Mouse (Mus musculus): Measurements from ENCODE around the gene Amz1.

Amz1 gene

DNA sequence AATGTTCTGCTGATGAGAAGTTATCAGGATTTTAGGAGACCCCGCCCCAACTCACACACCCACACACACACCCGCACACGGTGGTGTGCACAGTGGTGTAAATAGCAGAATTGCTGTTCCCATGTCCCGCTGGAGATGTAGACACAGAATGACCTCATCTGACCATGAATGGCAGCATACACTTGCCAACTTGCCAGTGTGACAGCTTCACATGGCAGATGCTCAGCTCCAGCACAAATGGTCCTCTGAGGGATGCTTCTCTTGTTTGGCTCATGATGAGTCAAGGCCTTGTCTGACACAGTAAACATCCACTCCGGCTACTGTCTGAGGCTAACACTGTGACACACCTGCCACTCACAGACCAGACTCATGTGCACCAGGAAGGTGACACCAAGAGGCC lies 44.4 kb downstream of the Amz1 start:
- no peak for DNase-seq

DNA sequence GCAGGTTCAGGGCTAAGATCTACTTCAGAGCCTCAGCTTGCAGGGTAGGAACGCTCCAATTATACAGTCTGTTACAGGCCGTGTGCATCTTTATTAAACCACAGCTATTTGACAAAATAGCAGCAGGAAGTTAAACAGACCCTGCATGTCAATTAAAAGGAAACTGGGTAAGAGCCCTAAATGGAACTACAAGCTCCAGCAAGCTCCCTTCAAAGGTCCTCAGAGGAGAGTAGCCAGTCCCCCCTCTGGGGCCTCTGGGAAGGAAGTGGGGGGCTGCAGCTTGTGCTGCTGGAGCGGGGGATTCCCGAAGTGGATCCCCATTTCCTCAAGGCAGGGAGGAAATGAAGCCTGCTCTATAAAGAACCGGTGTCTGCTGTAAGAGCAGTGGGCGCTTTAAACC lies 47.7 kb downstream of the Amz1 start:
- DNase-seq, result peak; percentile 38

DNA sequence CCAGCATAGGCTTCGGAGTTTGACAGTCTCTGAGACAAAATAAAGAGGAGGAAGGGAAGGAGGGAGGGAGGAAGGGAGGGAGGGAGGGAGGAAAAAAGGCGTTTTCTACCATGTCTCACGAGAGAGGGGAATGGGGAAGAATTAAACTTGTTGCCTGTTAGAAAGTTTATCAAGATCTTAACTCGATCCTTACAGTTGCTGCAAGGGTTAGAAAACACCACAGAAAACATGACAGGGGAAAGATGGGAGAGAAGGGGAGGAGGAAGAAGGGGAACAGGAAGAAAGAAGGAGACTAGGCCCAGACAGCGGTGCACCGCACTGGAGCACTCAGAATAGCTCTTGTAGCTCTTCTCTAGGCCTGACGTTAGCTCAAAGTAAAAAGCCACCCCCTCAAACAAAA lies 48.2 kb downstream of the Amz1 start:
- DNase-seq, result no peak

DNA sequence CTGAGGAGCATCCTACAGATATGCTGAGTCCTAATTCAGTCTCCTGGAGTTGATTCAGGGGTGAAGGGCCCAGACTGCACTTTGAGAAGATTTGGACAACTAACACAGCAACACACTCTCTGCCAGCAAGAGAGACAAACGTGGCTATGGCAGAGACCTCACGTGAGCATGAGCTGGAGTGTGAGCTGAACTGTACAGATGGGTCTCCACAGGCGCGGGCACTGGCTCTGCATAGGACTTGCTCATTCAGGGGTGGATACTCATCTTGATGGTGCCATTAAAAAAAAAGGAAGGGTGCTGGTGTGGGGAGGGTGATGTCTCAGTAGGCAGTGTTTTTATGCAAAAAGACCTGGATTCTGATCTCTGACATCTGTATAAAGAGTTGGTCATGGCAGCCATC lies 51.2 kb downstream of the Amz1 start:
- no peak for DNase-seq

DNA sequence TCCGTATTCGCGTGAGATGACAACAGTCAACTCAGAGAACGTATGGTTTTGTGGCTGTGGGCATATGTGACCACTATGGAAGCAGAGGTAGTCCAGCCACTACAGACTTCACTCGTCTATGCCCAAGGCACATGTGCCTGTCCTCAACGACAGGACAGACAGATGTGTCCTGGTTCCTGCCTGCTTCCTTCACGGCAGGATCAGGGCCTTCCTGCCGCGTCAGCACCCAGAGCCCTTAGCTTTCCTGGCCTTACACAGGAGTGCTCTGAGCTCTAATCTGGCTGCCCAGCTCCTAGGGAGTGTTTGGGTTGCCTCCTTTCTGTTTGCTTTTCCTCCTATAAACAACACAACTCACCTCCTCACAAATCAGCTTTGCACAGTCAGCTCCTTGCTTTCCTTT lies 53.0 kb downstream of the Amz1 start:
- DNase-seq, result peak; percentile 46

DNA sequence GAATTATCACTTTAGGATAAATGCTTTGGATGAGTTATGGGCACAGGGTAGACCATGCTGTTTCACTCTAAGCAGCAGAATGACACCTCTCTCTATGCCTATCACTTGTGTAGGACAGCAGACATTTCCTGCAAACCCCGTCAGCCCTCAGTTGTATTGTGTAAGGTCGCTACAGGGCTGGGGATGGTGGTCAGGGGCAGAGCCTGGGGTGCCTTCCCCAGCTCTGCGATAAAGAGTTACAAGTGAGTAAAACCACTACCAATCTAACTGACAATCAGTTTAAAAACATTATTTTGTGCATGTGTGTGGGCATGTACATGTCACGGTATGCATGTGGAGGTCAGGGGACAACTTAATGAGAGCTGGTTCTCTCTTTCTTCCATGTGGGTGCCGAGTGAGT lies 57.2 kb downstream of the Amz1 start:
- DNase-seq, result no peak

DNA sequence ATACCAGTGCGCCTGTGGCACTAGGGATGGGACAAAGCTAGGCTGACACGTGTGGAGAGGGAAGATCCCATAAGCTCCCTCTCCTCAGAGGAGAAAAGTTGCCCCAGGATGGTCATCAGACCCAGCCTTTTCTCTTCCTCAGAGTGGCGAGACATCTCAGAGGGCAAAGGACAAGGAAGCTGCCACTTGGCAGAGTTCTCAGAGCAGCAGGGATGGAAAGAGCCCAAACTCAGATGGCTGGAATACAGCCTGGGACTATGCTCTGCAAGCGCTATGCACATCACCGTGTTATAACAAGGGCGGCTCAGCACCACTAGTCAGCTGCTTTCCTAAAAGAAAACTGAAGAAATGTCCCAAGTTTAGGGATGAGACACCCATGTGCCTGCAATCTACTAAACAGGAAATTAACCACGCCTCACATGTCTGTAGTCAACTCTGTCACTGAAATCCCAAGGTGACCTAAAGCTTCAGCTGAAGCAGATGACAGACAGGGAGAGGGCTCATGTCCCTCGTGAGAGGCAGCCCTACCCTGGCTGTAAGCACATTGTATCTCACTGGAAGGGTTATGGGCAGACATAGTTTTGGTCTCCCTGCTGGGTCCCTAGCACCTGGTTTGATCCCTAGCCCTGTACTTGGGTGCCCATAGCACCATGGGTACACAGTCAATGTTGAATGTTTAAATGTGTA lies 58.1 kb downstream of the Amz1 start:
- DNase-seq, result no peak

DNA sequence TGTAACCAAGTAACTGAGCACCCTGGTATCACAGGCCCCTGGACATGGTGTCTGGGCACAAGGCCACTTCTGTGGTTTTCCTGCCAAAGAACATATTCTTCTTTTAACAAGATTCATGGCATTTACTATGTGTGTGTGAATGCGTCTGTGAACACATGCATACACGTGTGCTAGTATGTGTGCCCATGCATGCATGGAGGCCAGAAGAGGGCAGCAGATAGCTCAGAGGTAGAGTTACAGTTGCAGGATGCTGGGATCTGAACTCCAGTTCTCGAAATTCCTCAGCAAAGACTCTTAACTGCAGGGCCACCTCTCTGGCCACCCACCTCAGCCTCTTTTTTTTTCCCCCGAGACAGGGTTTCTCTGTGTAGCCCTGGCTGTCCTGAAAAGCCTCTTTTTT lies 59.6 kb downstream of the Amz1 start:
- DNase-seq, result no peak

DNA sequence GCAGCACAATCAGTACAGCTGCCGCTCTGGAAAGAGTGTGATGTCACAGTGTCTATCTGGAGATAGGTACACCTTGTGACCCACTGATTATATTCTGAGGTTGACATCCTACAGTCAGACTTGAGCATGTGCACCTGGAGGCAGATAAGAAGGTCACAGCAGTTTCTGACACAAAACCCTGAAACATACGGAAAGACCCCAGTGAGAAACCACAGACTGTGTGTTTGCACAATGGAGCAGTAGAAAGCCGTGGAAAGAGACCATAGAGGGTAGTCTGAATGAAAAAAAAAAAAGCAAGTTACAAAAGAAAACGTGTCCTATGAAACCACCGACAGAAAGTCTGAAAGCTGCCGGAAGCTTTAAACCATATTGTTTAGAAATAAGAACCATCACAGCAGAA lies 60.4 kb downstream of the Amz1 start:
- no peak for DNase-seq

DNA sequence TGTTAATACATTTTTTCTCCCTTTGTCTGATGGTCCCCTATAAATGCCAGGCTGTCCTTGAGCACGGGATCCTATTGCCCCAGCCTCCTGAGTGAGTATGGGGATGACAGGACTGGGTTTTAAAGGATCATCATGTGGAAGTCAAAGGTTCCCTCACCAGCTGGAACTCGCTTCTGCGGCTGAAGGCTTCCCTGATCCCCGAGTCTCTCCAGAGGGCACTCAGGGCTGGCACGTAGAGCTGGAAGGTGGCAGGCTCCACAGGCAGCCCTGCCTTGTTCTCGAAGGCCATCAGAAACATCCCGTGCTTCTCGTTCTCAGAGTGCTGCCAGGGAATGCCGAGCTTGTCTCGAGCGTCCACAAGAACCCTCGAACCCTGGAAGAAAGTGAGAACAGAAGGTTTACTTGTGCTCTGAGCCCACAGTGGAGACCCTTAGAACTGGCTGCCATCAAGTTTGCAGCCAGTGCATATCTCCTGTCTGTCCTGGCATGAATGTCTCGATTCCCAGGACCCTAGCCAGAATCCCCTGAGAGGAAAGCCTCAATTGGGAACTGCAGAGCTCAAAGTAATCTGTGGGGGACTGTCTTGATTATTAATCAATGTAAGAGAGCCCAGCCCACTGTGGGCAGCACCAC lies 61.4 kb downstream of the Amz1 start:
- no peak for DNase-seq

DNA sequence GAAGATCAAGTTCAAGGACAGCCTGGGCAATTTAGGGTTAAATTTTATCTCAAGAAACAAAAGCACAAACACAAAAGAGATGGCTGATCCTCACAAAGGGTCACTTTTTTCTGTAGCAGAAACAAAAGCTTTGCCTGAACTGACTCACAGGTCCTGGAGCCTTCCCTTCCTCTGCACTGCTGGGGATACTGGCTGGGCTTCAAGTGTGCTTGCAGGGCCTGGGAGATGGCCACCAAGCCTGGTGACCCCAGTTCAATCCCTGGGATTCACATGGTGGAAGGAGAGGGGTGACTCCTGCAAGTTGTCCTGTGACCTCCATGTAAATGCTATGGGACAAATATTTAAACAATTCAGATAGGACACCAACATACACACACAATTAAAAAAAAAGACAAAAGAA lies 65.6 kb downstream of the Amz1 start:
- DNase-seq, result no peak

DNA sequence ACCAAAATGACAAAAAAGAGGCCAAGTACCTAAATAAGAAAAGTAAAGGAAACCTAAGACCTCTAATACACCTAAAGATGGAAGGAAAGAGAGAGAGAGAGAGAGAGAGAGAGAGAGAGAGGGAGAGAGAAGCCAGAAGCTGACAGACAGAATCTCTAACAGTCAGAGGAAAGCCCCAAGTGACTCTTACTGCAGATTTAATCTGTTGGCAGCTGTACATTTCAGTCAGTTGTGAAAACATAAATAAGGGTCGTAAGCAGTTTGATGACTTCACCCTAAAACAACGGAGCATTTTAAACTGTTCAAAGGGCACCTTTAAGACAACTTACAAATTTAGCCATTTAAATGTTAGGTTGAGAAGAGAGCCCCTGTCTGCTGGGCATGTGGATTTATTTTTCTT lies 66.5 kb downstream of the Amz1 start:
- no peak for DNase-seq

DNA sequence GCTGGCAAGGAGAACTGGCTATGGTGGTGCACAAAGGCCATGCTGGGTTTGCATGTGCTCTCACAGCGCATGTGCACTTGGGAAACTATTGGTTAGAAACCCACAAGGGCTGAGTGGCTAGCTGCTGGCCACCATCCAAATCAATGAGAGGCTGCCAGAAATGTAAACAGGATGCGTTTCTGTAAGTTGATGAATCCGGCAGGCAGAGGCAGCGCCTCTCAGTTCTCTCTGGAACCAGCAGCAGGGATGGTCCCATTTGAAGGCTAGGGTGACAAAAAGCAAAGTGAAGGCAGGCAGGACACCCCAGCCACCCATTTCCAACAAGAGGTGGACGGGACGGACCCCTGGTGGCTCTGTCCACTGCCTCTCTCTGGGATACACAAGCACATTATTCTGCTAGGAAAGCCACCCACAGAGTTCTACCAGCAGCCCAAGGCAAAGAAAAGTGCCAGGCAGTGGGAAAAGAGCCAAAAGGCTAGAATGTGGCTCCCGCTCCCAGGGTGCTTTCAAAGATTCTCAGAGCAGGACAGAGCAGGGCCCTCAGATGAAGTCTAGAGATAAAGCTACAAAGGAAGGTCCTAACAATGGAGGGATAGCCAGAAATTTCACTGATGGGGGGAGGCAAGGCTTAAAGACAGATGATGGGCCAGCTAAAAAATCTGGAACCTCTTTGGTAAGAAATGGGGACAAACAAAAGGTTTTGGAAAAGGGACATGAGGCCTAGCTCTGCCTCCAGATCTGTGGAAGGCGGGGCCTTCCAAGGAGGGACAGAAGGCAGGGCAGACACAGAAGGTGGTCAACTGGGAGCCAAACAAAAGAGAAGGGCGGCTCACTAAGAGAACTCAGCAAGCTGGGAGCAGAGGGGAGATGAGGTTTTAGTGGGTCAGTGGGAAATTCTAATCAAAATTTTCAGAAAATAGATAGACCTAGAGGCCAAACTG lies 67.3 kb downstream of the Amz1 start:
- peak; percentile 72 for DNase-seq

DNA sequence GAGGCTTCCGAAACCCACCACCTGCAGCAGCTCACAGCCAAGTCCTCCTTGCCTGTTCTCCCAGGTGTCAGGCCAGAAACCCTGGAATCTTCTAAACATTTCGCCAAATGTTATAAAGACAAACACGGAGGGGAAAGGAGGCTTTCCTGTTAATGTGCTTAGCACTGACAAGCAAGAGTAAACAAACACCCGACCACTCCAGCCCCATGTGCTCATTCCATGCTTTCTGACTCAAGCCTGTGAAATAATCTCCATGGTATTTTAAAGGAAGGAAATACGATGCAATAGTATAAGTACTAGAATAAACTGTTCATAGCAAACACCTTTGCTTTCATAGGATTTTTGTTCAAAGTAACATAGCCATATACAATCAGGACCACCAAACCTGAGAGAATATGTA lies 68.3 kb downstream of the Amz1 start:
- DNase-seq, result no peak

DNA sequence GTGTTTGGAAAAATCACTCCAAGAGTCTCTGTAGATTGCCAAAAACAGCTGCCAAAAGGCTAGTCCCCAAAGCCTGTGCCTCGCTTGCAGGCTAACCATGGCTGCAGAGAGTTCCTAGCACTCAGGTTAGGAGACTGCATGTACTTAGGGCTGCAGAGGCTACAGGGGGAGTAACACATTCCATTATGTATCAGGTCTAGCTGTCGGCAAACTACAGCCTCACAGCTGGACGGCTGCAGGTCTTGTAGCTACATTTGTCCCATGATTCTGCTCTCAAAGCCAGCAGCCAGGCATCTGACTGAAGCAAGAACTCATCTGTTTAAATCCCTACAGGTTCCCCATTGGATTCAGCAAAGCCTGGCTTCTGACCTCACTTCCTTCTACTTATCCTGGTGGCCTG lies 70.8 kb downstream of the Amz1 start:
- no peak for DNase-seq

DNA sequence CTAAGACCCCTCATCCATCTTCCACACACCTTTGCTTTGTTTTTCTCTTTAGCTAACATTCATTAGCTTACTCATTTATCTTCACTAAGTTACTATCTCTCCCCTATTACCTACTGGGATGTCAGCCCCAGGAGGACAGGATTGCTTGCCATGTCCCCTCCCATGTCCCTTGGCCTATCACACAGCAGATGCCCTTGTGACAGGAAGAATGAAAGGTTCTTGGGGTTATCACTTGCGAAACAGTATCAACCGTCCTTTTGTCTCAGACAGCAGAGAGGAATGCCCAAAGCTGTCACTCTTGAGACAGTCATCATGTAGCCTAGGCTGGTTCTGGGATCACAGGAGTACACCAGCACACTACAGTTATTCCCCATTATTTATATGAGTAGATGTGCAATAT lies 71.2 kb downstream of the Amz1 start:
- DNase-seq, result no peak

DNA sequence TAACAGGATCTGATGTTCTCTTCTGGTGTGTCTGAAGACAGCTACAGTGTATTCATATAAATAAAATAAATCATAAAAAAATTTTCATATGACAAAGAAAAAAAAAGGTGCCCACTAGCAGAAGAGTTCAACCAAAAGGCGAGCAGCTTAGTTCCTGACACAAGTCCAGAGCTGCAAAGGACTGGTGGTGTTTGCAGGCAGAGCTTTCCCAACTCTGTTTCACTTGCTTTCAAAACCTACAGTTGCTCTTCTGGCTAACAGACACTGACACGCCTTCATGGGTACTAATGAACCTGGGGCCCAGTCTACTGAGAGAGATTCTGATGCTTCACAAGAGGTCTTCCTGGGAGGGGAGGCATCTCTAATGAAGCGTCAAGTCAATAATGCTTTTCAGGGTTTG lies 72.1 kb downstream of the Amz1 start:
- no peak for DNase-seq

DNA sequence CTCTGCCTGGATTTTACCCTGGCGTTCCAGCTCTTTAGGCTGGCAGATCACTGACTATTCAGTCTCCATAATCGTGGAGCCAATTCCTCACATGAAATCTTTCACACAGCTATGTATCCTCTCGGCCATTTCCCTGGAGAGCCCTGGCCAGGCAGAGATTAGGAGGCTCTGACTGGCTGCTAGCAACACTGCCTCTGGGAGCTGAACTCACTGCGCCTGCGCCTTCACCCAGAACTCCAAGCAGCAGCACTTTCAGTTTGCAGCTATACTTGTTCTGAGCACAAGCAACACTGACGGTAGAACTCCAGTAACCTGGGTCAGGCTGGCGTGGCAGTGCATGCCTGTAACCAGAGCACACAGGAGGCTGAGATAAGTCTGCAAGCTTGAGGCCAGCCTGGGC lies 74.2 kb downstream of the Amz1 start:
- peak; percentile 35 for DNase-seq

DNA sequence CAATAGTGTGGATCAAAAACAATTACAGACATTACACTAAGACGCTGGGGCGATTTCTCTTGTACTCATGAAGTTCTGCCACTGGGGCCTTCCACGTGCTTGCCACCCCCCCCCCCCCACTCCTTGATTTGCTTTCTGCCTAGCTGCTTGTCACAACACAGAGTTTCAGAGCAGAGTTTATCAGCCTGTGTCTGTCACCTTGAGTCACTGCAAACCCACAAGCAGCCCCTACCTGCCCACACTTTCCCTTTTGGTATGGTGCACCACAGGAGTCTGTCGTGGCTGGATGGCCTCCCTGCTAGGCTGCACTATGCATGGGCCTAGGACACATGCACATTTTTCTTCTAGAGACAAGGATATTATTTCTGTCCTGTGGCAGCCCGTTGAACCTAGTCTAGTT lies 74.8 kb downstream of the Amz1 start:
- no peak for DNase-seq

DNA sequence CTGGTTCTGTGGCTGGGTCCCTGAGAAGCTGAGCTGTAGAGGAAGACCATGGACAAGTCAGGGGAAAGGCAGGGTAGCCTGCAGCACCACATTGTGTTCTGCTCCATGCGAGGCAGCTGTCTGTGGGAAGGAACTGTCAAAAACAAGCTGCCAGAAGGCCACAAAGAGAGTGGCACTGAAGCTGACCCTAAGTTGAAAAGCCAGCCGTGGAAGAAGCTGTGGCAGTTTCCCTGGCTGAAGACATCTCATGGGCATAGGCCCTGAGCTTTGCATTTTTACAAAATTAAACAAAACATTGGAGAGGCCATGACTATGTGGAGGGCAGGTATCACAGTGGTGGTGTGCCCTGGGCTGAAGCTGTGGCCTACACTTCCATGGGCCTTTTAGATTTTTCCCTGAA lies 75.3 kb downstream of the Amz1 start:
- DNase-seq, result no peak

DNA sequence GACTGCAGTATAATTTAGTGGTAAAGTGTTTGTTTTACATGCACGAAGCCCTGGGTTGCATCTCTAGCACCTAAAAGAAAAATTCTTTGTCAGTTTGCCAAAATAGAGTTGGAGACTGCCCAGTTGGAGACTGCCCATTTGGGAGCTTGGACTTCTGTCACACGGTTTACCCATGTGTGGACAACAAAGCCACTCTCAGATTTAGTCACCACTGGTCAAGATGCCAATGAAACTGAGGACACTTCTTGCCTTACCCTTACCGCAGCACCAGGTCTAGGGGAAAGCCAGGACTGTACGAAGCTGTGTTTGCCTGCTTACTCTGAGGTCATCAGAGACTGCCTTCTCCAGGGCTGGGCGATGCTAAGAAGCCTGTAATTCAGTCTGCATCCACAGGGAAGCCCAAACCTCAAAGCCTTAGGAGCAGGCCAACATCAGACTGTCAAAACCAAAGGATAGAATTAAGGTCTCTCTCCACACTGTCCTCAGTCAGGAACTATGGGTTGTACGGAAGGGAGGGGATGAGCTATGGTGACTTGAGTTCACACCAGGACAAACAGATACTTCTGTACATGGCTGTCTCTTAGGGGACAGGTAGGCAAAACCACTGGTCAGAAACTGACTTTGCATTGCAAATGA lies 76.5 kb downstream of the Amz1 start:
- no peak for DNase-seq

DNA sequence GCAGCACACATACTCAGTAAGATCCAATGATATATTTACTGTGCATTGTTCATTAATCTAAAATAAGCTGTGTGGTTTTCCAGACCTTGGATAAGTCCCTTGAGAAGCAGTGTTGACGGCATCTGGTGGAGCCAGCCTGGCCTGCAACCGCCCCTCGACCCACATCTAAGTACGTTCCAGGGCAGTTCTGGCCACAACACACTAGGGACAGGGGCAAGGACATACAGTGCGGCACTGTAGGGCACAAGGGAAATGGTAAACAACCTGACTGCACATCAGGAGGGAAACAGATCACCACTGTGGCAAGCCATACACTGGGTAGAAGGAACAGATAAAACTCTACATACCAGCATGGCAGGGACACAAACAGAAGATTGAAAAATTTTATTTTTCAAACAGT lies 77.9 kb downstream of the Amz1 start:
- no peak for DNase-seq

DNA sequence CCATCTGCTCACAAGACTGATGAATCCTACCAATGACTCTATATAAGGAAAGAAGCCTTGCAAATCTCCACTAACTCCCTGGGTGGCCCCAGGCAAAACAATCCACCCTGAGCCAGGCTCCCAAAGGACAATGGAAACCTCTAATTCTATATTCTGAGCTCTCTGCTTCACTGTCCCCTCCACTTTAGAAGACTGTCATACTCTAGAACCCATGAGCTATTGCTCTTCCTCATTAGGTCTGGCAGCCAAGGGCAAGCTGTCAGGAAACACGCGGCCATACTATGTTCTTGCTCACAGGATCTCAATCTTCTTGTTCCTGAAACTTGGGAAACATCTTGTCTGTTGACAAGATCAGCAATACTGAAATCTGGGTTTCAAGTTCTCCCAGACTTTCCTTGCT lies 82.3 kb downstream of the Amz1 start:
- DNase-seq, result no peak

DNA sequence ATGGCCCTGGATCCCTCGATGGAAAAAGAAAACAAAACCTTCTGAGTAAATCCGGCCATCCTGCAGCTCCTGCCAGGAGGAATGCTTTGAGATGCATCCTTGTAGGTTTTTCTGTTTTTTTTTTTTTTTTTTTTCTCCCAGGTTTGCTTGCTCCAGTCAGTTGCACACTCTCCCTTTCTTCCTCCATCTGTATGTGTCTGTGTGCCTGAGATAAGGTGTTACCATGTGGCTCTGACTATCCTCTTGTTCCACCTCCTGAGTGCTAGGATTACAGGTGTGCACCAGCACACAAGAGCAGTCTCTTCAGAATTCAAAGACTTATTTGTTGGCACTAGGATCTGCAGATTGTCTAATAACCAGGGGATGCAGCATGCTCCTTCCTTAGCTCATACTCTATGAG lies 83.0 kb downstream of the Amz1 start:
- DNase-seq, result no peak

All from kidney, postnatal 14 days (tissue).